Mouse (Mus musculus): Measurements from ENCODE around the gene Car6. TPM values are rescaled to one million over a fixed set of nuclear protein-coding genes. Genes with fewer than 3 reads are reported as not detected.

Car6 gene
- total and polyA plus RNA-seq, 3 experiments, result not detected

- TF ChIP-seq RAD21 (IDR thresholded peaks at IDR 0.05; ENCODE audit: low read depth, low read length) (peak; percentile 67), MAZ (IDR thresholded peaks at IDR 0.05; ENCODE audit: low read depth, low read length) (no peak), TBP (conservative IDR thresholded peaks at IDR 0.05; ENCODE audit: low read depth, low read length) (no peak), TCF12 (IDR thresholded peaks at IDR 0.05; ENCODE audit: low read depth, low read length) (no peak), ZKSCAN1 (IDR thresholded peaks at IDR 0.05; ENCODE audit: borderline replicate concordance, low read depth, low read length) (no peak), JUN (IDR thresholded peaks at IDR 0.05; ENCODE audit: insufficient read depth, low read depth, low read length) (no peak), USF2 (conservative IDR thresholded peaks at IDR 0.05; ENCODE audit: low read depth, low read length) (no peak)
Measured at GRCm38 (mm10) chr4:150159458-150159857, 41.7 kb downstream of the Car6 start (continued).

GRCm38 (mm10) chr4:150157348-150157882 lies 43.7 kb downstream of the Car6 start:
- Histone ChIP-seq H3K4me2 (ENCODE audit: insufficient read depth, low read depth, poor library complexity, severe bottlenecking) (no peak overlapping the region), H3K4me3 (replicated peaks in 1 of 3; ENCODE audit: low read depth in 2 of 3, low read length in 2 of 3, poor library complexity in 1 of 3) (no peak overlapping the region), H3K27me3 (replicated peaks) (no peaks in the 10 kb centered on the region), H3K9me3 (replicated peaks; ENCODE audit: low read length) (no peaks in the 10 kb centered on the region), H3K36me3 (replicated peaks in 1 of 2; ENCODE audit: control insufficient read depth in 1 of 2, insufficient read depth in 1 of 2, low read length in 1 of 2) (no peaks in the 10 kb centered on the region), H3K4me1 (ENCODE audit: control insufficient read depth in 1 of 2, insufficient read depth in 2 of 2) (peaks cover 0 to 14% of the 10 kb centered on the region in 2 experiments; a peak in 2 of 4 replicates), H3K9ac (ENCODE audit: insufficient read depth, low read depth) (no peak overlapping the region), H3K27ac (ENCODE audit: insufficient read depth, low read depth) (no peak overlapping the region), H3K79me2 (replicated peaks; ENCODE audit: control insufficient read depth, extremely low read depth, insufficient read depth, poor library complexity, severe bottlenecking) (no peaks in the 10 kb centered on the region)
- no peak for DNase-seq (ENCODE audit: extremely low read depth)
- TF ChIP-seq ETS1 (conservative IDR thresholded peaks at IDR 0.05; ENCODE audit: low read depth, low read length) (no peak), MEF2A (IDR thresholded peaks at IDR 0.05; ENCODE audit: borderline replicate concordance, low read depth, low read length) (no peak), CTCF (conservative IDR thresholded peaks at IDR 0.05 in 1 of 2, IDR thresholded peaks at IDR 0.05 in 1 of 2; ENCODE audit: low read depth in 2 of 2, low read length in 2 of 2) (no peak), E2F4 (IDR thresholded peaks at IDR 0.05; ENCODE audit: insufficient replicate concordance, low read depth, low read length) (no peak), ZMIZ1 (IDR thresholded peaks at IDR 0.05; ENCODE audit: low read depth, low read length) (no peak), KAT2A (IDR thresholded peaks at IDR 0.05; ENCODE audit: insufficient replicate concordance, low read length) (no peak), RAD21 (IDR thresholded peaks at IDR 0.05; ENCODE audit: low read depth, low read length) (no peak), ZC3H11A (IDR thresholded peaks at IDR 0.05; ENCODE audit: low read depth, low read length) (no peak)
- in situ Hi-C loops (cut with MboI; ENCODE audit: low pct_ligation_motif_present, low pct_unique_long_range_greater_than_20kb, low sequenced_read_pairs), result no loop called here
- dilution Hi-C loops (cut with MboI; ENCODE audit: extremely low pct_ligation_motif_present, extremely low pct_unique_long_range_greater_than_20kb, low sequenced_read_pairs), result no loop called here

- Histone ChIP-seq H3K27ac (ENCODE audit: insufficient read depth, low read depth) (no peak overlapping the region), H3K4me3 (replicated peaks in 1 of 3; ENCODE audit: low read depth in 2 of 3, low read length in 2 of 3, poor library complexity in 1 of 3) (no peak overlapping the region), H3K36me3 (replicated peaks in 1 of 2; ENCODE audit: control insufficient read depth in 1 of 2, insufficient read depth in 1 of 2, low read length in 1 of 2) (no peaks in the 10 kb centered on the region), H3K79me2 (replicated peaks; ENCODE audit: control insufficient read depth, extremely low read depth, insufficient read depth, poor library complexity, severe bottlenecking) (no peaks in the 10 kb centered on the region), H3K4me1 (ENCODE audit: control insufficient read depth in 1 of 2, insufficient read depth in 2 of 2) (peaks cover 0 to 24% of the 10 kb centered on the region in 2 experiments; a peak in 2 of 4 replicates), H3K9me3 (replicated peaks; ENCODE audit: low read length) (peaks cover 2% of the 10 kb centered on the region), H3K9ac (ENCODE audit: insufficient read depth, low read depth) (no peak overlapping the region), H3K27me3 (replicated peaks) (no peaks in the 10 kb centered on the region), H3K4me2 (ENCODE audit: insufficient read depth, low read depth, poor library complexity, severe bottlenecking) (no peak overlapping the region)
- TF ChIP-seq NELFE (IDR thresholded peaks at IDR 0.05; ENCODE audit: low read depth, low read length) (no peak), RCOR1 (conservative IDR thresholded peaks at IDR 0.05; ENCODE audit: low read depth, low read length) (no peak), UBTF (IDR thresholded peaks at IDR 0.05; ENCODE audit: low read depth, low read length) (no peak), POLR2AphosphoS2 (IDR thresholded peaks at IDR 0.05; ENCODE audit: low read depth, low read length) (no peak), USF1 (IDR thresholded peaks at IDR 0.05; ENCODE audit: low read depth, low read length) (no peak), MYC (IDR thresholded peaks at IDR 0.05; ENCODE audit: low read depth, low read length) (no peak)
- dilution Hi-C loops (cut with MboI; ENCODE audit: extremely low pct_ligation_motif_present, extremely low pct_unique_long_range_greater_than_20kb, low sequenced_read_pairs), result no loop called here
- DNase-seq (ENCODE audit: extremely low read depth), result no peak
- in situ Hi-C loops (cut with MboI; ENCODE audit: low pct_ligation_motif_present, low pct_unique_long_range_greater_than_20kb, low sequenced_read_pairs), result no loop called here
Measured at GRCm38 (mm10) chr4:150155731-150156130, 45.4 kb downstream of the Car6 start.
